26 mouse cellular contexts compared by ENCODE assay signal in the genomic region with DNA sequence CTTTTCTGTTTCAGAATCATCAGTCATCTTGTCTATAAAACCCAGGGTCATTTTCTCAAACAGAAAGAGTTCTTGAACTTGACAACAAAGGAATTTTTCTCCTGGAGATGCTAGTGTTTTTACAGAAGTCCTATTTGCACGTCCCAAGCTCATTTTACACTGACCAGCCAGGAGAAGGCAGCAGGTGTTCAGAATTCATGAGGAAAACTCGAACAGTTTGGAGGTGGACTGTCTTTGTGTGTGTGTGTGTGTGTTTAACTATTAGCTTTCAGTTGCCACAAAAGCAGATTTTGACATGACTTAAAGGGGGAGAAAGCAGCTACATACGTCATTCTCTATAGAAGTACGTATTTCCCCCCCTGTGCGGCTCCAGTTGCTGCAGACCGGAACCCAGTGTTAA. TPM values are rescaled to one million over a fixed set of nuclear protein-coding genes. Genes with fewer than 3 reads are reported as not detected.
DNase-seq lines count a peak whose midpoint lies in the region; ATAC-seq and TF ChIP-seq lines count a peak whose summit lies in the region.
"Had no signal": no experiment of that assay in that cellular context is flagged by ENCODE, and none has a peak within 500 bp of the region (broad histone marks: within the 10 kb centered on the region; RNA-seq: fewer than 3 reads in every experiment).

No protein-coding gene starts in this region.

- TF ChIP-seq CTCF in forebrain, postnatal 0 days (IDR thresholded peaks at IDR 0.05; ENCODE audit: low read depth): peak; percentile 29; the same call in 1 of the 2 replicates
- no peak for TF ChIP-seq CTCF in kidney, adult 2 months (conservative IDR thresholded peaks at IDR 0.05; ENCODE audit: insufficient read depth, insufficient read length, low read depth, low read length)
- TF ChIP-seq CTCF in lung, postnatal 0 days (IDR thresholded peaks at IDR 0.05): peak; percentile 36; the same call in 1 of the 2 replicates
- TF ChIP-seq CTCF in stomach, postnatal 0 days (IDR thresholded peaks at IDR 0.05; ENCODE audit: low read depth): peak; percentile 58

- no peak for TF ChIP-seq EP300 in lung, postnatal 0 days (IDR thresholded peaks at IDR 0.05)
- TF ChIP-seq EP300 in stomach, postnatal 0 days (optimal IDR thresholded peaks at IDR 0.05): no peak

- no peaks in the 10 kb centered on the region for H3K9me3 ChIP-seq in forebrain, postnatal 0 days (ENCODE audit: low read length)
- no peaks in the 10 kb centered on the region for H3K9me3 ChIP-seq in forebrain, embryonic 10.5 days
- no peaks in the 10 kb centered on the region for H3K9me3 ChIP-seq in kidney, embryonic 14.5 days (ENCODE audit: control insufficient read depth, low read length)
- no peaks in the 10 kb centered on the region for H3K9me3 ChIP-seq in lung, postnatal 0 days (ENCODE audit: low read length)
- H3K9me3 ChIP-seq in stomach, postnatal 0 days (ENCODE audit: control insufficient read depth, low read length): no peaks in the 10 kb centered on the region
- H3K9me3 ChIP-seq: embryonic facial prominence, embryonic 15.5 days; heart, embryonic 10.5 days had no signal

- H3K36me3 ChIP-seq in forebrain, postnatal 0 days (ENCODE audit: insufficient read depth): no peaks in the 10 kb centered on the region
- no peaks in the 10 kb centered on the region for H3K36me3 ChIP-seq in forebrain, embryonic 10.5 days (replicated peaks)
- no peaks in the 10 kb centered on the region for H3K36me3 ChIP-seq in kidney, embryonic 14.5 days (ENCODE audit: control insufficient read depth, insufficient read depth, low read length)
- H3K36me3 ChIP-seq in kidney, adult 2 months (ENCODE audit: control insufficient read depth, insufficient read depth, low read length): no peaks in the 10 kb centered on the region
- H3K36me3 ChIP-seq in lung, postnatal 0 days (ENCODE audit: insufficient read depth, low read length): no peaks in the 10 kb centered on the region
- no peaks in the 10 kb centered on the region for H3K36me3 ChIP-seq in stomach, postnatal 0 days (ENCODE audit: control insufficient read depth, insufficient read depth, low read length)
- H3K36me3 ChIP-seq: embryonic facial prominence, embryonic 15.5 days; heart, embryonic 10.5 days had no signal

- WGBS in forebrain, postnatal 0 days: 76% methylated on average over 6 of the region's 6 CpGs
- 89% methylated on average over 6 of the region's 6 CpGs for WGBS in forebrain, embryonic 10.5 days
- 48% methylated on average over 6 of the region's 6 CpGs for WGBS in kidney, embryonic 14.5 days
- WGBS in kidney, adult 2 months: 54% methylated on average over 6 of the region's 6 CpGs
- WGBS in lung, postnatal 0 days: 61% methylated on average over 6 of the region's 6 CpGs
- WGBS in stomach, postnatal 0 days: 56% methylated on average over 6 of the region's 6 CpGs

- TF ChIP-seq POLR2A in kidney, adult 2 months (IDR thresholded peaks at IDR 0.05; ENCODE audit: low read depth, low read length): no peak

- no peak for DNase-seq in forebrain, postnatal 0 days
- DNase-seq in forebrain, embryonic 10.5 days (ENCODE audit: extremely low spot score, low spot score): no peak
- no peak for DNase-seq in kidney, adult 2 months
- DNase-seq in lung, postnatal 0 days (ENCODE audit: low spot score): no peak
- no peak for DNase-seq in lung, postnatal 14 days
- no peak for DNase-seq in stomach, postnatal 0 days (ENCODE audit: low spot score)
- DNase-seq in ovary, postnatal 10 days (ENCODE audit: low spot score): no peak
- DNase-seq: adrenal gland, postnatal 14 days; cerebellum, adult 11 months; cerebellum, postnatal 10 days; gastrocnemius, postnatal 25 days; lung, adult 18-20 months; midbrain, embryonic 14.5 days; spleen, adult 18-20 months; thymus, adult 18-20 months; thymus, postnatal 4 days had no signal

- no peaks in the 10 kb centered on the region for H3K27me3 ChIP-seq in forebrain, postnatal 0 days (ENCODE audit: insufficient read depth, low read length)
- no peaks in the 10 kb centered on the region for H3K27me3 ChIP-seq in forebrain, embryonic 10.5 days (ENCODE audit: poor library complexity, severe bottlenecking)
- H3K27me3 ChIP-seq in kidney, embryonic 14.5 days (ENCODE audit: control insufficient read depth, insufficient read depth, low read length): no peaks in the 10 kb centered on the region
- H3K27me3 ChIP-seq in kidney, adult 2 months (replicated peaks; ENCODE audit: control insufficient read depth, insufficient read depth, low read length): no peaks in the 10 kb centered on the region
- no peaks in the 10 kb centered on the region for H3K27me3 ChIP-seq in lung, postnatal 0 days (replicated peaks; ENCODE audit: insufficient read depth, low read length)
- H3K27me3 ChIP-seq in stomach, postnatal 0 days (ENCODE audit: control insufficient read depth, insufficient read depth, low read length): no peaks in the 10 kb centered on the region
- H3K27me3 ChIP-seq: embryonic facial prominence, embryonic 15.5 days had no signal

- H3K4me3 ChIP-seq in forebrain, postnatal 0 days (ENCODE audit: low read depth, low read length): no peak overlapping the region
- H3K4me3 ChIP-seq in forebrain, embryonic 10.5 days: no peak overlapping the region
- no peak overlapping the region for H3K4me3 ChIP-seq in kidney, embryonic 14.5 days (ENCODE audit: low read length)
- H3K4me3 ChIP-seq in kidney, adult 2 months (ENCODE audit: insufficient read depth, low read depth, low read length): no peak overlapping the region
- H3K4me3 ChIP-seq in lung, postnatal 0 days (ENCODE audit: low read depth, low read length): no peak overlapping the region
- no peak overlapping the region for H3K4me3 ChIP-seq in stomach, postnatal 0 days (ENCODE audit: low read depth, low read length)
- H3K4me3 ChIP-seq: embryonic facial prominence, embryonic 15.5 days; heart, embryonic 10.5 days; myocyte had no signal

- no peak overlapping the region for H3K27ac ChIP-seq in forebrain, postnatal 0 days (ENCODE audit: low read depth, low read length)
- H3K27ac ChIP-seq in forebrain, embryonic 10.5 days: no peak overlapping the region
- H3K27ac ChIP-seq in kidney, embryonic 14.5 days (ENCODE audit: low read depth, low read length): peak overlapping the region; percentile 42; the same call in 1 of the 2 replicates
- H3K27ac ChIP-seq in kidney, adult 2 months (ENCODE audit: insufficient read depth, low read depth, low read length): no peak overlapping the region
- no peak overlapping the region for H3K27ac ChIP-seq in lung, postnatal 0 days (ENCODE audit: low read length)
- H3K27ac ChIP-seq in stomach, postnatal 0 days (replicated peaks): no peak overlapping the region
- H3K27ac ChIP-seq: embryonic facial prominence, embryonic 15.5 days; hindbrain, embryonic 14.5 days had no signal

- ATAC-seq in forebrain, postnatal 0 days: no peak
- no peak for ATAC-seq in kidney, embryonic 14.5 days (ENCODE audit: low FRiP score, low TSS enrichment)
- no peak for ATAC-seq in lung, postnatal 0 days
- no peak for ATAC-seq in stomach, postnatal 0 days (ENCODE audit: low FRiP score, low TSS enrichment)
- ATAC-seq: activated CD4-positive, CD25-positive, alpha-beta regulatory T cell, adult 4 months; intestine, embryonic 16.5 days had no signal

- no peak overlapping the region for H3K9ac ChIP-seq in forebrain, postnatal 0 days
- no peak overlapping the region for H3K9ac ChIP-seq in kidney, embryonic 14.5 days (ENCODE audit: low read depth, low read length)
- no peak overlapping the region for H3K9ac ChIP-seq in lung, postnatal 0 days (replicated peaks; ENCODE audit: low read depth)
- H3K9ac ChIP-seq in stomach, postnatal 0 days (ENCODE audit: low read length): no peak overlapping the region
- H3K9ac ChIP-seq: embryonic facial prominence, embryonic 15.5 days; hindbrain, embryonic 14.5 days had no signal

- no peaks in the 10 kb centered on the region for H3K4me1 ChIP-seq in forebrain, postnatal 0 days (ENCODE audit: insufficient read depth)
- H3K4me1 ChIP-seq in forebrain, embryonic 10.5 days: no peaks in the 10 kb centered on the region
- H3K4me1 ChIP-seq in kidney, embryonic 14.5 days (ENCODE audit: control insufficient read depth, insufficient read depth, low read length): peaks cover 7% of the 10 kb centered on the region; the same call in 1 of the 2 replicates
- no peaks in the 10 kb centered on the region for H3K4me1 ChIP-seq in kidney, adult 2 months (ENCODE audit: control insufficient read depth, insufficient read depth, low read length)
- H3K4me1 ChIP-seq in lung, postnatal 0 days (ENCODE audit: insufficient read depth, low read depth, low read length): no peaks in the 10 kb centered on the region; the same call in 1 of the 2 replicates
- H3K4me1 ChIP-seq in stomach, postnatal 0 days (replicated peaks; ENCODE audit: control insufficient read depth, insufficient read depth): no peaks in the 10 kb centered on the region

- H3K4me2 ChIP-seq in forebrain, postnatal 0 days (ENCODE audit: low read depth): no peak overlapping the region
- no peak overlapping the region for H3K4me2 ChIP-seq in kidney, embryonic 14.5 days (replicated peaks; ENCODE audit: low read depth, low read length)
- H3K4me2 ChIP-seq in lung, postnatal 0 days (replicated peaks; ENCODE audit: low read depth, low read length): no peak overlapping the region
- H3K4me2 ChIP-seq in stomach, postnatal 0 days (replicated peaks; ENCODE audit: low read depth): no peak overlapping the region
- H3K4me2 ChIP-seq: embryonic facial prominence, embryonic 15.5 days; hindbrain, embryonic 14.5 days; liver, embryonic 11.5 days had no signal

RNA-seq across cellular contexts. Expression of a gene that starts 20.6 kb away (rescaled TPM):
- total RNA-seq in forebrain, postnatal 0 days (2014; rRNA removed): 33.2 and 47.8 TPM in 2 replicates
- 17.6 and 20.3 TPM in 2 replicates for polyA plus RNA-seq in forebrain, postnatal 0 days (2015; fragmentation: Nextera tagmentation; extraction: Ambion mirVana)
- 43.9 and 45.6 TPM in 2 replicates for polyA plus RNA-seq in forebrain, embryonic 10.5 days (2016; fragmentation: Nextera tagmentation; extraction: Ambion mirVana)
- polyA plus RNA-seq in kidney, embryonic 14.5 days (2014; fragmentation: Nextera tagmentation; extraction: Ambion mirVana): 132 and 153 TPM in 2 replicates
- 84.5 and 94.1 TPM in 2 replicates for polyA plus RNA-seq in kidney, adult 2 months (2012; rRNA removed)
- 128 and 130 TPM in 2 replicates for polyA plus RNA-seq in lung, postnatal 0 days (2015; fragmentation: Nextera tagmentation; extraction: Ambion mirVana)
- 101 TPM in 2 replicates for polyA plus RNA-seq in stomach, postnatal 0 days (2015; fragmentation: Nextera tagmentation; extraction: Ambion mirVana)

RNA-seq across cellular contexts. Expression of a gene that starts 56.0 kb away (rescaled TPM):
- 0.15 TPM in 1 of 2 replicates, not detected in the other for total RNA-seq in forebrain, postnatal 0 days (2014; rRNA removed)
- polyA plus RNA-seq in forebrain, postnatal 0 days (2015; fragmentation: Nextera tagmentation; extraction: Ambion mirVana): 0.21 and 0.45 TPM in 2 replicates
- not detected in 2 replicates for polyA plus RNA-seq in forebrain, embryonic 10.5 days (2016; fragmentation: Nextera tagmentation; extraction: Ambion mirVana)
- polyA plus RNA-seq in kidney, embryonic 14.5 days (2014; fragmentation: Nextera tagmentation; extraction: Ambion mirVana): 1.8 and 3.9 TPM in 2 replicates
- polyA plus RNA-seq in kidney, adult 2 months (2012; rRNA removed): 1,525 and 1,684 TPM in 2 replicates
- polyA plus RNA-seq in lung, postnatal 0 days (2015; fragmentation: Nextera tagmentation; extraction: Ambion mirVana): 1.1 and 2.4 TPM in 2 replicates
- polyA plus RNA-seq in stomach, postnatal 0 days (2015; fragmentation: Nextera tagmentation; extraction: Ambion mirVana): 3.8 and 5.8 TPM in 2 replicates
- total RNA-seq: gastrocnemius, postnatal 25 days; heart, postnatal 25 days had no signal
- polyA plus RNA-seq: activated CD4-positive, CD25-positive, alpha-beta regulatory T cell, adult 4 months; forebrain, embryonic 11.5 days; liver, embryonic 11.5 days; midbrain, embryonic 14.5 days; myocyte had no signal

Comparison
In these comparisons a context has a peak if more than half of its experiments do, and no peak if none do; other contexts are left out.
1. RNA of a gene that starts 56.0 kb away (polyA plus RNA-seq): 1,525 to 1,684 TPM in kidney, adult 2 months; 1.8 to 3.9 TPM in kidney, embryonic 14.5 days, 3.8 to 5.8 TPM in stomach, postnatal 0 days, 1.1 to 2.4 TPM in lung, postnatal 0 days, 0.21 to 0.45 TPM in forebrain, postnatal 0 days and not detected in forebrain, embryonic 10.5 days; every median in the first group is over 100 times any median in the second.